Mouse (Mus musculus): ENCODE measurements at regions not wholly inside any gene's neighbourhood (a gene's known extent, or its start where the extent isn't known, plus 50 kb on each side); places are given as distances from the start of the nearest gene placed in this dataset.
A peak's percentile ranks its signal among the peaks of the same experiment; 100 is the strongest.

GRCm38 (mm10) chr13:97847561-97847960, 87.1 kb upstream of the Gm10260 start:
- no peak for DNase-seq

- no peak for DNase-seq
Observed at GRCm38 (mm10) chr13:97845148-97845547, 84.7 kb upstream of the Gm10260 start.

DNA sequence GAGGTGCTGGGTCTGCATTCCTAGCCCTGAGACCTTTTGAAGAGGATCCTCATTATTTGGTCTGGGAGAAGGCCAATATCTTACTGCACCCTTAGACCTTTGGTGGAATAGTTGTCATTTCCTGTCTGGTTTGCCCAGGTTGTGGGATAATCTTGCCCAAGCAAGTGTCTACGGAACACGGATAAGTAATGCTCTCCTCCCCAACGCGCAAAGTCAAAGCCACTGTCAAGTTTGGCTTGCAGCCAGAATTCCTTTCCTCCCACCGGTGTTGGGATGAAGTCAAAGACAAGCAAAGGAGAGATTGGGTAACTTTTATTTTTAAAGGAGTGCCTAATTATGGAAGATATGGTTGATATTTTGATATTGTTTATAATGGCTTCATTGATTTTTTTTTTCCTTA, 82.4 kb upstream of the Gm10260 start:
- no peak for DNase-seq

GRCm38 (mm10) chr13:97841503-97841902, 81.1 kb upstream of the Gm10260 start:
- no peak for DNase-seq

GRCm38 (mm10) chr13:97839617-97840308, 79.3 kb upstream of the Gm10260 start:
- no peak for DNase-seq

DNA sequence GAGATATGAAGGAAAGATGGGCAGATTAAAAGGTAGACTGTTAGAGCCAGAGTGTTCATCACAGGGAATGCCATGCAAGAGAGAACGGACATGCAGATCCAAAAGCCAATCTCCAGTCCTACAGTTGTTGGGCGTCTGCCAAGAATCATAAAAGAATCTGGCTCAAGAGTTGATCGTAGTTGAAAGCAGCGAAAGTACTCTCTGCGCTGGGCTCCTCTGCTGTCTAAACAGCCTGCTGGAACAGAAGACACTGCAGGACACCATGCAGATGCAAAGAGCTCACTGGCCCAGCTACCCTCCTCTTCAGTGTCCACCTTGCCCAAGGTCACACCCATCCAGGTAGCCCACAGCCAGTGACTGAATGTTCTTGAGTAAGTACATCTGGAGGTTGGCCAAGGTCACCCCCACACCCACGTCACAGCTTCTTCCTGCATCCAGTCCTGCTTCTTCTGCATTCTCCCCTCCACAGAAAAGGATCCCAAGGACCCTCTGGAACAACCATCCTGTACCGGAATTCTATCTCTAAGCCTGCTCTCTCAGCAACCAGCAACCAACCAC, 77.1 kb upstream of the Gm10260 start:
- no peak for DNase-seq

- DNase-seq, result no peak
Observed at GRCm38 (mm10) chr13:97832448-97832847, 72.0 kb upstream of the Gm10260 start.

DNA sequence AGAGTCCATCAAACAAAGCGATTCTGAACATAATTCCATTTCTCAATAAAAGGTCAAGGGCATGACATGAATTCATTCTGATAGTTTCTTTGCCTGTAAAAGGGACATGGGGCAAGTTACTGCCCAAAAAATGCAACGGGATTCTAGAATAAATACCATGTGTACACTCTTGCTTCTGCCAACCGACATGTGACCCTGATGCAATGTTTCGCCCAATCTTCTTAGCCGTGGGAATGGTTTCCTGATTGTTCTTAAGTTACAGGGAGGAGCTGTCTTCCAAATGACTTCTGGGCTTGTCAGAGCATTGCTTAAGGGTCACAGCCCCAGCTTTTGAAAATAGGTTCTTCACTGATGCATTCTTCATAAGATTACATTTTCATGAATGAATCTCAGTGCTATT, 71.4 kb upstream of the Gm10260 start:
- no peak for DNase-seq

DNA sequence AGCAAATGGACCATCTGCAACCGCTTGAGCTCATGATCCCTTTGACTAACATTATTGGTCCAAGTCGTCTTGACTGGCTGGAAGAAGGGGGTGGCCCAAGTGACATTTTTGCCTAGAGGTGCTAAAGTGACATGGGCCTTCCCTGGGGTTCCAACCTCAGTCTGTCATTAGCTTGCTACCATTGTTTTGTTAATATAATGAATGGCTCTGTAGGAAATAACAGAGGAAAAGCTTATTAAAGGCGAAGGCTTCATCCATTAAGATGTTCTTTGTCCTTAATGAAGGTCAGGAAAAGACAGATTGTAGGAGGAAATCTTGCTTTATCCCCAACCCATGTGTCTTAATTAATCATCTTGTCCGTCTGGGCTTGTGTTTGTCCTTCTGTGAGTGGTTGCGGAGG, 69.1 kb upstream of the Gm10260 start:
- DNase-seq, result no peak

DNA sequence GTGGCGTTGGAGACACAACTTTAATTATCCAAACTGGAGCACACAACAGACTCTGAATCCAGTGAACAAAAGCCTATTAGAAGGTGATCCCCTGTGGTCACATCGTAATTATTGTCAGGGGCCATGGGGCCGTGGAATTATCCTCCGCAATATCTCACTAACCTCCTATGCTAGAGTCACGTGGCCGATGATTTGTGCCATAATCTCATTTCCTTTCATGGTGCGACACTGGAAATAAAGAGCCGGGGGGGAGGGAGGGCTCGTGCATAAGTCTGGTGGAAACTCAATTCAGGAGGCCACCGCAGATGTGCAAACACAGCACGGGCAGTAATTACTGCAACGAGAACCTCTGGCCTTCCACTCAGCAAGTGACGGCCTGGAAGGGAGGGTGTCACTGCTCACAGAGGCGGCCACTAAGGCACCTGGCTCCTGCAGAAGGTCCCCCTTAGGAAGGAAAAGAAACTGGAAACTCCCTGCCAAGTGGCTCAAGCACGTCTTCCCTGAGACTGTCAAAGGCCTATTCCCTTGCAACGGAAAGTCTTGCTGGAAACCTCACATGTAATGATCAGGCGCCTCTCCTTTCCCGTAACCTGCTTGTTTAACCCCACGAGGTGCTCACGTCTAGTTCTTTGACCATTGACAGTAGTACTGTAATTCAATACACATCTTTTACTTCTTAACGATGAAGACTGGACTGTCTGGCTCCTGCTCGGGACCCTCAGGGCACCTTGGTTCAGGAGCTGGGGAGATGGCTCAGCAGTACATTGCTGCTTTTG, 65.6 kb upstream of the Gm10260 start:
- DNase-seq, result no peak

- DNase-seq, result no peak
Observed at GRCm38 (mm10) chr13:97825361-97825760, 64.9 kb upstream of the Gm10260 start.

DNA sequence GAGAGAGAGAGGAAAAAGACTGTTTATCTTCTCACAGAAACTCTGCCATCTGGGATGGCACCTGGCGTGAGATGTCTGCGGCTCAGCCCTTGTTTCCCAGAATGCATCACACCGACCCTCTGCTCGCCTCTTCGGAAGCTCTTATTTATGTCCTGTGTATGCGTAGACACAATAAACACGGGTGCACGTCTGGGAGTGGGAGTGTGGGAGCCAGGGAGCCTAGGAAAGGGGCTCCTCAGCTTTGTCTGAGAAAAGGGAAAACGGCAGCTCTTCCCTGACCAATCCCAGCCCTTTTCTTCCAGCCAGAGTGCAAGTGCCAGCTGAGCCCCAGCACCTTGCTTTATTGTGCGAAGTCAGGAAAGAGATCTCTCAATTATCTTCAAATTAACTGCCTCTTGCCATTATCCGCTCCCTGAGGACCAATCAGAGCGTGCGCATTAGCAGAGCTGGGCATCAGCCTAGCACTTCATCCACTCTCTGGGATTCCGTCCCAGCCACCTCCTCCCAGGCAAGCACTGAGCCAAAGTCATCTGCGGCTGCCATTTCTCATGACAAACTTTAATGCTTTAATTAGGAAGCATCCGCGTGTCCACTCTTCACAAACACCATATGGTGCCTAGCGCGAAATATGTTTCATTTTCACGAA, 63.8 kb upstream of the Gm10260 start:
- DNase-seq, result peak; percentile 47 to 75

GRCm38 (mm10) chr13:97821630-97822029, 61.2 kb upstream of the Gm10260 start:
- no peak for DNase-seq

- no peak for DNase-seq
Observed at GRCm38 (mm10) chr13:97821011-97821410, 60.6 kb upstream of the Gm10260 start.

DNA sequence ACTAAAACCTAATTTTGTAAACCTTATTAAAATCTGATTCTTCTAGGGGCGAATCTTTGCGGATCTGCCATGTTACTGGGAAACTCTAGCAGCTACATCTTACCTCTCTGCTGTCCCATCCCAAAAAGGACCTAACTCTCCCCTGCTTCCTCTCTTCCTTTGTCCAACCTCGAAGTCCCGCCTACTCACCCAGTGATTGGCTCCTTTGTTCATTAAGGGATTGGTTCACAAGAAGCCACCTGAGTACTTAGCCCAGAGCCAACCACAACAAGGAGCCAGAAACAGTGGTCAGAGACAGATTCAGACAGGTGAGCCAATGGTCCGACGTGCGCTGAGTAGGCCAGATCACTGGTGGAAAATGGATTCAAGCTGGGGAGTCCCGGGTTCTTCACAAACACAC, 60.0 kb upstream of the Gm10260 start:
- no peak for DNase-seq

DNA sequence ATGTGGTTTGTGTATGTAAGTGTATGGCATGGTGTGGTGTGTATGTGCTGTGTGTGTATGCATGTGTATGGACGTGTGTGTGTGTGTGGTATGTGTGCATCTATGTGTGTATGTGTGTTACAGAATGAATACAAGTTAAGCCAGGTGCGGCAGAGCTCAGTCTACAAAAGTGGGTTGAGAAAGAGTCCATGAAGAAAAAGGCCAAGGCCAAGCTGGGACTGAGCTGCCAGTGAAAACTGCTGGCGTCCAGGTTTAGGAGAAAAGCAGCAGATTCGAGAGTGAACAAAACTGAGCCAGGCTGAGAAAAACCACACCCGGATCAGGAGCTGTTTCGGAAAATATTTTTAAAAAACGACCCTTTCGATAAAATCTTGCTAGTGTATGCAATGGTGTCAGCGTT, 58.6 kb upstream of the Gm10260 start:
- DNase-seq, result no peak

DNA sequence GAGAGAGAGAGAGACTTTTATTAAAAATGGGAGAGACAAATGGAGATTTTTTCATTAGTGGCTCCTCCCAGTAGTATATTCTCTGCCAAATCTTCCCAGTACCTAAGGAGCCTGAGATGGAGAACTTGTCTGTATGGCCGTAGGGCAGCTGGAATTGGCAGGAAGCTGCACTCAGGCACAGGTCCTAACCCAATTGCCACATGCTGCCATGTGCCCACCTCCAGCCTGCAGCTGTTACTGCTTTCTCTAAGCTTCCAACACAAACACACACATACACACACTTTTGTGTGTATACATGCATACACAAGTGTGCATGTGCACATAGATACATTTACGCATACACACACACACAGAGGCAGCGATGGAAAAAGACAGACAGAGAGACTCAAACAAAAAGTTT, 56.5 kb upstream of the Gm10260 start:
- DNase-seq, result no peak

Measured in thymus, postnatal 36 days (tissue).